Mouse (Mus musculus): ENCODE measurements around the gene Cul4a.
A peak's percentile ranks its signal among the peaks of the same experiment; 100 is the strongest.
"Not testable (repeated sequence)": the region's sequence is repeated elsewhere in the genome, so short reads cannot be mapped to it uniquely, and the experiment has no call there.

Cul4a gene

GRCm38 (mm10) chr8:13105087-13105881, at the start of gene Cul4a, which contains the start of gene Pcid2:
Gene Cul4a (plus strand): TSS chr8:13105621.
Gene Pcid2 (minus strand): TSS chr8:13105459.
- peak; percentile 97 for DNase-seq (ENCODE audit: low read depth, low spot score)

GRCm38 (mm10) chr8:13057351-13057750, 48.1 kb upstream of the Cul4a start:
- no peak for DNase-seq (ENCODE audit: low read depth, low spot score)

GRCm38 (mm10) chr8:13060441-13061150, 44.8 kb upstream of the Cul4a start, which contains the start of gene Proz:
Gene Proz (plus strand): TSS chr8:13060914.
- DNase-seq (ENCODE audit: low read depth, low spot score): no peak

GRCm38 (mm10) chr8:13063112-13063511, 42.3 kb upstream of the Cul4a start:
- no peak for DNase-seq (ENCODE audit: low read depth, low spot score)

GRCm38 (mm10) chr8:13073255-13073654, 32.2 kb upstream of the Cul4a start:
- DNase-seq (ENCODE audit: low read depth, low spot score): no peak

- no peak for DNase-seq (ENCODE audit: low read depth, low spot score)
These were observed 30.4 kb upstream of the Cul4a start for GRCm38 (mm10) chr8:13075044-13075443.

- DNase-seq (ENCODE audit: low read depth, low spot score): not testable (repeated sequence)
These were observed 29.8 kb upstream of the Cul4a start for GRCm38 (mm10) chr8:13075579-13075978.

- DNase-seq (ENCODE audit: low read depth, low spot score): no peak
These were observed 27.9 kb upstream of the Cul4a start for GRCm38 (mm10) chr8:13077542-13077941.

- DNase-seq (ENCODE audit: low read depth, low spot score): peak; percentile 90
These were observed 732 bp upstream of the Cul4a start for GRCm38 (mm10) chr8:13104691-13105086.

- DNase-seq (ENCODE audit: low read depth, low spot score): peak; percentile 56
These were observed 609 bp downstream of the Cul4a start for GRCm38 (mm10) chr8:13105908-13106551.

GRCm38 (mm10) chr8:13107990-13108638, 2.7 kb downstream of the Cul4a start:
- no peak for DNase-seq (ENCODE audit: low read depth, low spot score)

GRCm38 (mm10) chr8:13108967-13109366, 3.5 kb downstream of the Cul4a start:
- DNase-seq (ENCODE audit: low read depth, low spot score): no peak

- no peak for DNase-seq (ENCODE audit: low read depth, low spot score)
These were observed 4.1 kb downstream of the Cul4a start for GRCm38 (mm10) chr8:13109416-13109960.

GRCm38 (mm10) chr8:13111917-13112316, 6.5 kb downstream of the Cul4a start:
- DNase-seq (ENCODE audit: low read depth, low spot score): no peak

GRCm38 (mm10) chr8:13113232-13113631, 7.8 kb downstream of the Cul4a start:
- DNase-seq (ENCODE audit: low read depth, low spot score): no peak

GRCm38 (mm10) chr8:13117096-13117495, 11.7 kb downstream of the Cul4a start:
- no peak for DNase-seq (ENCODE audit: low read depth, low spot score)

- DNase-seq (ENCODE audit: low read depth, low spot score): no peak
These were observed 13.1 kb downstream of the Cul4a start for GRCm38 (mm10) chr8:13118516-13118915.

GRCm38 (mm10) chr8:13120882-13121665, 15.7 kb downstream of the Cul4a start:
- no peak for DNase-seq (ENCODE audit: low read depth, low spot score)

GRCm38 (mm10) chr8:13122887-13123421, 17.5 kb downstream of the Cul4a start:
- DNase-seq (ENCODE audit: low read depth, low spot score): no peak

GRCm38 (mm10) chr8:13124897-13125296, 19.5 kb downstream of the Cul4a start:
- no peak for DNase-seq (ENCODE audit: low read depth, low spot score)
